Mouse (Mus musculus) retina, postnatal 1 day (tissue): ENCODE results near the gene Rae1.
A peak's percentile ranks its signal among the peaks of the same experiment; 100 is the strongest.

Experiments
- DNase-seq: peaks from one replicate; pipeline ENCODE4 v3.0.0-alpha.2; 2012

Rae1 gene

GRCm38 (mm10) chr2:172999630-173000284 lies at the start of gene Rae1:
Gene Rae1 (plus strand): TSS chr2:173000117.
- DNase-seq, result peak; percentile 98

DNA sequence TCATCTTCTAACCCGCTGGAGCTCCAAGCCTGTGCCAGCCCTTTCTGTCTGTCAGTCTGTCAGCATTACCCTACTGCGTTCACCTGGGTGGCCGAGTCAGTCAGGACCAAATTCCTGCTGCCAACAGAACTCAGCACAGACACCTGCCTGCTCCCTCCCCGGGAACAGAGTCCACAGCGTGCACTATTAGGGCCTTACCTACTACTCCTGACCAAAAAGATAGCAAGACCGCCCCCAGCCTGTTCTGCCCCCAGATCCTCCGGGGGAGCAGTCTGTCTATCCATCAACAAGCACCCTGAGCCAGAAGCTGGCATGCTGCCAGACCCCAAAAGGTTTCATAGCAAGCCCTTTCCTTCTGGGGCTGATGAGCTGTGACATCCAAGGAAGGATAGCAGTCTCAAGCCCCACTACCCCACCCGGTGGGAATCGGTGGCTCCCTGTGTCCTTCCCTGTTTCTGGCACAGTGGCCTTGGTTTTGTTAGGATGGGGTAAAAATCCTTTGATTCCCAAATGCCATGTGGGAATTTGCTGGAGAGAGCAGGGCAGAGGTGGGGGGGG lies 49.7 kb upstream of the Rae1 start:
- DNase-seq, result peak; percentile 62

DNA sequence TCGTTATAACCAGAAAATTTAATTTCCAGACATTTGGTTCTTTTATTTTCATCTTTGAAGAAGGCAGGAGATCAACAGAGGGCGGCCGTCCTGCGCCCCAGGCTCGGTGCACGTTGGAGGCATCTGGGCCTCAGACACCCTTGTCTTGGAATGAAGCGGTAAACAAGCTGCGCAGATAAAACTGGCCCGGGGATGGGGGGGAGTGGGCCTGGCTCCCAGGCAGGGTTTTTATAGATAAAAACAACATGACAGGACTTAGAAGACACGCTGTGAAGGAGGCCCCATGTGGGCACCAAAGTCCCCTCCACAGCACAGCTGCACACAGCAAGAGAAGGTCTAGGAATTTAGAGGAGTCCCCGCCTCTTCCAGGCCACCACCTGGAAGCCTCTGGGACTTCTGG lies 49.2 kb upstream of the Rae1 start:
- DNase-seq, result no peak

GRCm38 (mm10) chr2:172951976-172952375 lies 47.9 kb upstream of the Rae1 start:
- DNase-seq, result no peak

DNA sequence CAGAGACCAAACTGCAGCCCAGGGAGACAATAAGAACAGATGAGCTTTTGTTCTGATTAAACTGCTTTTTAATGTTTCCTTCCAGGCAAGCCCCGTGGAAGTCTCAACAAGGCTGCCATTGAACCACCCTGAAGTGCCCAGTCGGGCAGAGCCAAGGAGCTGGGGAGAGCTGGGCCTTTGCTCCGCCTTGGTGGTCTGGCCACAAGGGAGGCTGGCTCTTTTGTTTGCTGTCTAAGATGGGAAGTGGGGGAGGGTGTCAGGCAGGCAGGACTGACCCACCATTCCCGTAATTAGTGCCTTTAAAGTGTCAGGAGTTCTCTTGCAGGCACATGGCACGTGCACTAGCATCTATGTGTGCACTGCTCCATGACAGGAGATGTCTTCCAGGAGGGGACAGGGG lies 41.3 kb upstream of the Rae1 start:
- DNase-seq, result peak; percentile 76

GRCm38 (mm10) chr2:172959006-172959768 lies 40.7 kb upstream of the Rae1 start:
- no peak for DNase-seq

- no peak for DNase-seq
These were observed 39.6 kb upstream of the Rae1 start for GRCm38 (mm10) chr2:172960350-172960749.

DNA sequence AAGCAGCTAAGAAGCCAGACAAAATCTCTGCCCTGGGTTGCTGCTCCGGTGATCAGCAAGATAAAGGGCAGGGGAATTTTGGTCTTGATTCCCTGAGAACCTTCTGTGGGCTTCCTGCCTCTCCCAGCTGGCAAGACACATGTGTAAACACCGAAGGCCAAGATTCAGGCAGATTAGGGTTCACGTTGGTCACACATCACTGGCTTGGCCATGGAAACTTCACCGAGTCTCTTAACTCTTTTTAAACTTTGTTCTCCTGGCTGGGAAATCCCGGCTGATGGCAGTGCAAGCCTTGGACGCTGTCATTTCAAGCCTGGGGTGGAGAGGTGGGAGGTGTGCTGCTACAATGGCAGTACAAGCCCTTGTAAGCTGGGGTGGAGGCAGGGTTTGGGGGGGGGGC lies 38.7 kb upstream of the Rae1 start:
- DNase-seq, result no peak

DNA sequence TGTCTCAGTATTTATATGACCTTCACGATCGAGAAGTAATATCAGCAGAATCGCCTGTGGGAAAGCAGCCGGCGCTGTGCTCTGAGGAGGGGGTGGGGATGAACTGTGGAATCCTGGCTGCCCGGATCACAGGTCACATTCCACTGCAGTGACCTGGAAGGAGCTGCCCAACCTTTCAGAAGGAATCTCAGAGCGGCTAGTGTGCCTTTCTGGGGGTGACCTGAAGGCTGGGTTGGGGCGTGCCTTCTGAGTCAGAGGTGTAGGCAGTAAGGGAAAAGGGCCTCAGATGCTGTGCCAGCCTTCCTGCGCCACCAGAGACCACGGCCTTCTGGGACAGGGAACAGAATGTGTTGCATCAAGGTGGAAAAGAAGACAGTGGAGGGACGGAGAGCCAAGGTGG lies 34.7 kb upstream of the Rae1 start:
- no peak for DNase-seq

- DNase-seq, result no peak
These were observed 33.4 kb upstream of the Rae1 start for GRCm38 (mm10) chr2:172966480-172966879.

DNA sequence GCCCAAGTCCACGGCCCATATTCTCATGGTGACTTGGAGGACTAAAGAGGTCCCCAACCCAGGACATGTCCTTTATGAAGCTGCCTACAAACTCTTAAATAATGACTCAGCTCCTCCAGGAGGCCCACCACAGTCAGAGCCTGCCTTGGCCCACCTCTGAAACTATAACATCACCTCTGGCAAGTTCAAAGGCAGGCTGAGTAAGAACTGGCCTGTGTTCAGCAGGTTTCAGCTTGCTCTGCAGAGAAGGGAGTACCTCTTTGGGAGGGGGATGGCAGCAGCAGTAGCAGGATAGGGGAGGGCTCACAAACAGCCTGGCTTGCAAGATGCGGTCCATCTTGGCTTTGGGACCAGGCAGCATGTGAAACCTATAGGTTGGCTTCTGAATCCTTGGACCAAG lies 28.1 kb upstream of the Rae1 start:
- no peak for DNase-seq

GRCm38 (mm10) chr2:172973806-172974565 lies 25.9 kb upstream of the Rae1 start:
- no peak for DNase-seq

- DNase-seq, result no peak
These were observed 25.2 kb upstream of the Rae1 start for GRCm38 (mm10) chr2:172974701-172975100.

GRCm38 (mm10) chr2:172975159-172975558 lies 24.8 kb upstream of the Rae1 start:
- DNase-seq, result no peak

GRCm38 (mm10) chr2:172976661-172977238 lies 23.2 kb upstream of the Rae1 start:
- DNase-seq, result no peak

GRCm38 (mm10) chr2:172977409-172978130 lies 22.3 kb upstream of the Rae1 start, which contains the start of gene Spo11:
Gene Spo11 (plus strand): TSS chr2:172977700.
- DNase-seq, result peak; percentile 33

GRCm38 (mm10) chr2:172978131-172978633 lies 21.7 kb upstream of the Rae1 start:
- DNase-seq, result peak; percentile 21

DNA sequence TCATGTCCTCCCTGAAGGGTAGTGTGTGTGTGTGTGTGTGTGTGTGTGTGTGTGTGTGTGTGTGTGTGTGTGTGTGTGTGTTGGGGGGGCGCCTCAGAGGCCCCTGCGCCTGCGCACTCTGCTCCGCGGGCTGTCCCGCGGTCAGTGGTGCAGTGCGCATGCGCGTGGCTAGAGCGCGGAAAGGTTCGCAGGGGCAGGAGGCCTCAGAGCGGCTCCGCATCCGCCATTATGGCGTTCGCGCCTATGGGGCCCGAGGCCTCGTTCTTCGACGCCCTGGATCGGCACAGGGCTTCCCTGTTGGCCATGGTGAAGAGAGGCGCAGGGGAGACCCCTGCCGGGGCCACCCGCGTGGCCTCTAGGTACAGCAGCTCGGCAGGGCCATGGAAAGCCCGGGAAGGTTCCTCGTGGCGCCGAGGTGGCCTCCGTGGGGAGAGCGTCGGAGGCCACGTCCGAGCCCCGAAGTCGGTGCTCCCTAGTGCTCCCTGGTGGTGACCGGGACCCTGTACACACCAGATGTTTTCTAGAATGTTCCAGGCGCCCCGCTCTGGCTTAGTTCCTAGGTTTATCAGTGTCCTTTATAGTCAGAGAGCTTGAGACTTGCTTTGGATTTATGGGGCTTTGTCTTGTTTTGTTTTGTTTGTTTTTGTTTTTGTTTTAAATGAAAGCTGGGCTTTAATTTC lies 20.1 kb upstream of the Rae1 start:
- DNase-seq, result no peak

GRCm38 (mm10) chr2:172982776-172983561 lies 16.9 kb upstream of the Rae1 start:
- no peak for DNase-seq

DNA sequence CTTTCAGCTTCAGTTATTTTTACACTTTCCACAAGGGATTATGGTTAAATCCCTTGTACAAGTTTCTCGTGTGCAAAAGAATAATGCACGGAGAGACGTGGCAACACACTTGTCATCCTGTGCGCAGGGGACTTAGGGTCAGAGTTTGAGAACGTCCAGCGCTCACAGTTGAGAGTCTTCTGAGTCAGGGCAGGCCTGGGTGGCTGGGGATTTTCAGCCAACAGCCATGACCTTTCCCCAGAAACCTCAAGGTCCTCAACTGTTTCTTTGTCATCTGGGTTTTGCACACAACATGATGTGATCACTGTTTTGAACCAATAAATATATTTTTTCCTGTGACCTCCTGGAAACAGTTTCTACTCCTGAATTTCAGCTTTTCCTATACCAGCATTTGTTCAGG lies 9.8 kb upstream of the Rae1 start:
- DNase-seq, result no peak

GRCm38 (mm10) chr2:172996207-172996606 lies 3.7 kb upstream of the Rae1 start:
- DNase-seq, result peak; percentile 82
